Mouse (Mus musculus): ENCODE results near the gene Cbln4. TPM values are rescaled to one million over a fixed set of nuclear protein-coding genes. Genes with fewer than 3 reads are reported as not detected.

Cbln4 gene
- not detected for polyA plus RNA-seq (2015; fragmentation: Illumina TruSeq; extraction: RNeasy Lipid Tissue Mini Kit (QIAGEN cat#74804); ENCODE audit: insufficient read depth, low replicate concordance)

GRCm38 (mm10) chr2:172043235-172043610 lies at the start of gene Cbln4:
Gene Cbln4 (minus strand): TSS chr2:172043466.

Other genes starting within 250 kb of the Cbln4 start
- gene Mc3r, start 205.0 kb upstream of the Cbln4 start, polyA plus RNA-seq (2015; fragmentation: Illumina TruSeq; extraction: RNeasy Lipid Tissue Mini Kit (QIAGEN cat#74804); ENCODE audit: insufficient read depth, low replicate concordance): not detected